Mouse (Mus musculus) MEL (cell line): ENCODE results near the gene Rgs8. TPM values are rescaled to one million over a fixed set of nuclear protein-coding genes. Genes with fewer than 3 reads are reported as not detected.

Experiments used
- DNase-seq: peaks from one replicate; pipeline ENCODE4 v3.0.0; 2011; ENCODE audit warnings: low read depth, low spot score
- H3K27ac ChIP-seq: 2 replicates; pipeline ENCODE4 v1.5.1; 2012; ENCODE audit warnings: low read depth, mild to moderate bottlenecking, control low read depth, low read length, moderate library complexity; ENCODE audit not compliant: control insufficient read depth
- H3K27me3 ChIP-seq, 2 experiments: fragments of 150-350 bp in 1 of 2; sonication (generic) in 1 of 2; 2 replicates each; pipeline ENCODE4 v1.6.1; 2012; ENCODE audit warnings: low read length in 2 of 2, mild to moderate bottlenecking in 2 of 2, improper control_type of control experiment in 1 of 2, moderate library complexity in 1 of 2; ENCODE audit not compliant: insufficient read depth in 2 of 2, control insufficient read depth in 1 of 2
- H3K36me3 ChIP-seq, 2 experiments: 2 replicates each; pipeline ENCODE4 v1.6.1; 2012 to 2014; ENCODE audit warnings: low read length in 2 of 2, improper control_type of control experiment in 1 of 2, inconsistent platforms in 1 of 2, mild to moderate bottlenecking in 1 of 2; ENCODE audit not compliant: insufficient read depth in 2 of 2, control insufficient read depth in 1 of 2
- H3K4me1 ChIP-seq, 2 experiments: fragments of 150-350 bp in 1 of 2; sonication (generic) in 1 of 2; 2 replicates each; pipeline ENCODE4 v1.6.1; 2012; ENCODE audit warnings: low read length in 2 of 2, improper control_type of control experiment in 1 of 2, mild to moderate bottlenecking in 1 of 2; ENCODE audit not compliant: insufficient read depth in 2 of 2, control insufficient read depth in 1 of 2
- H3K4me3 ChIP-seq, 2 experiments: fragments of 150-350 bp in 1 of 2; sonication (generic) in 1 of 2; 2 replicates each; pipeline ENCODE4 v1.5.1; 2012; ENCODE audit warnings: low read depth in 2 of 2, low read length in 2 of 2, mild to moderate bottlenecking in 2 of 2, moderate library complexity in 2 of 2, control low read depth in 1 of 2, improper control_type of control experiment in 1 of 2; ENCODE audit not compliant: control insufficient read depth in 1 of 2, insufficient read depth in 1 of 2
- H3K79me2 ChIP-seq: 2 replicates; pipeline ENCODE4 v1.6.1; 2012; ENCODE audit warnings: mild to moderate bottlenecking, low read length, moderate library complexity; ENCODE audit not compliant: control insufficient read depth, poor library complexity, insufficient read depth
- H3K9ac ChIP-seq: 2 replicates; pipeline ENCODE4 v1.6.1; 2012; ENCODE audit warnings: low read depth, mild to moderate bottlenecking, control low read depth, low read length, moderate library complexity; ENCODE audit not compliant: control insufficient read depth, poor library complexity, severe bottlenecking
- H3K9me3 ChIP-seq: fragments of 150-350 bp; sonication (generic); replicated peaks from 2 replicates; pipeline ENCODE4 v1.6.1; 2012; ENCODE audit warnings: mild to moderate bottlenecking, low read length, improper control_type of control experiment, moderate library complexity; ENCODE audit not compliant: insufficient read depth
- BHLHE40 ChIP-seq: IDR thresholded peaks from 2 replicates; pipeline ENCODE4 v1.6.1; 2012; ENCODE audit warnings: low read depth, mild to moderate bottlenecking, inconsistent platforms, low read length, improper control_type of control experiment, borderline replicate concordance
- CHD1 ChIP-seq: IDR thresholded peaks from 2 replicates; pipeline ENCODE4 v1.6.1; 2012; ENCODE audit warnings: low read depth, mild to moderate bottlenecking, inconsistent platforms, low read length, improper control_type of control experiment
- CTCF ChIP-seq, 3 experiments: IDR thresholded peaks in 2 of 3; conservative IDR thresholded peaks in 1 of 3; 2 replicates each; pipeline ENCODE4 v1.5.1; 2011 to 2012; ENCODE audit warnings: low read length in 3 of 3, low read depth in 2 of 3, mild to moderate bottlenecking in 2 of 3, improper control_type of control experiment in 1 of 3, inconsistent platforms in 1 of 3, mixed read lengths in 1 of 3, moderate library complexity in 1 of 3; ENCODE audit not compliant: control insufficient read depth in 1 of 3, insufficient read depth in 1 of 3, poor library complexity in 1 of 3, severe bottlenecking in 1 of 3
- E2F4 ChIP-seq: IDR thresholded peaks from 2 replicates; pipeline ENCODE4 v1.6.1; 2011; ENCODE audit warnings: low read depth, low read length, improper control_type of control experiment, borderline replicate concordance
- EP300 ChIP-seq, 2 experiments: IDR thresholded peaks; 2 replicates each; pipeline ENCODE4 v1.6.1; 2011; ENCODE audit warnings: improper control_type of control experiment in 2 of 2, low read length in 2 of 2, low read depth in 1 of 2, mild to moderate bottlenecking in 1 of 2
- GABPA ChIP-seq: IDR thresholded peaks from 2 replicates; pipeline ENCODE4 v1.6.1; 2012; ENCODE audit warnings: low read depth, mild to moderate bottlenecking, inconsistent platforms, low read length, improper control_type of control experiment, moderate library complexity
- GATA1 ChIP-seq: IDR thresholded peaks from 2 replicates; pipeline ENCODE4 v1.6.1; 2011; ENCODE audit warnings: low read depth, low read length, improper control_type of control experiment
- JUND ChIP-seq: IDR thresholded peaks from 2 replicates; pipeline ENCODE4 v1.6.1; 2011; ENCODE audit warnings: low read depth, mild to moderate bottlenecking, improper control_type of control experiment, low read length
- KAT2A ChIP-seq: conservative IDR thresholded peaks from 2 replicates; pipeline ENCODE4 v1.6.1; 2012; ENCODE audit warnings: low read depth, low read length, improper control_type of control experiment, inconsistent platforms
- MAFK ChIP-seq: IDR thresholded peaks from 2 replicates; pipeline ENCODE4 v1.6.1; 2011; ENCODE audit warnings: low read depth, mild to moderate bottlenecking, low read length, improper control_type of control experiment, borderline replicate concordance
- MAX ChIP-seq: IDR thresholded peaks from 2 replicates; pipeline ENCODE4 v1.6.1; 2011; ENCODE audit warnings: low read length, improper control_type of control experiment
- MAZ ChIP-seq: IDR thresholded peaks from 2 replicates; pipeline ENCODE4 v1.6.1; 2012; ENCODE audit warnings: low read depth, mild to moderate bottlenecking, inconsistent platforms, low read length, improper control_type of control experiment
- MEF2A ChIP-seq: IDR thresholded peaks from 2 replicates; pipeline ENCODE4 v1.6.1; 2014; ENCODE audit warnings: low read depth, mild to moderate bottlenecking, inconsistent platforms, low read length, improper control_type of control experiment; ENCODE audit not compliant: poor library complexity, insufficient replicate concordance, severe bottlenecking; ENCODE audit errors: extremely low read depth
- MXI1 ChIP-seq: IDR thresholded peaks from 2 replicates; pipeline ENCODE4 v1.6.1; 2011; ENCODE audit warnings: mild to moderate bottlenecking, low read depth, low read length, improper control_type of control experiment
- NRF1 ChIP-seq: IDR thresholded peaks from 2 replicates; pipeline ENCODE4 v1.6.1; 2014; ENCODE audit warnings: low read depth, mild to moderate bottlenecking, inconsistent platforms, low read length, improper control_type of control experiment, moderate library complexity; ENCODE audit not compliant: poor library complexity, insufficient read depth, severe bottlenecking
- POLR2A ChIP-seq, 2 experiments: IDR thresholded peaks; 2 replicates each; pipeline ENCODE4 v1.6.1; 2011 to 2012; ENCODE audit warnings: low read length in 2 of 2, mild to moderate bottlenecking in 2 of 2, control low read depth in 1 of 2, improper control_type of control experiment in 1 of 2, low read depth in 1 of 2, moderate library complexity in 1 of 2; ENCODE audit not compliant: control insufficient read depth in 1 of 2, insufficient read depth in 1 of 2, poor library complexity in 1 of 2
- POLR2AphosphoS5 ChIP-seq: IDR thresholded peaks from 2 replicates; pipeline ENCODE4 v1.6.1; 2012; ENCODE audit warnings: low read depth, borderline replicate concordance, mild to moderate bottlenecking, inconsistent platforms, low read length, moderate library complexity, mixed read lengths
- RAD21 ChIP-seq: IDR thresholded peaks from 2 replicates; pipeline ENCODE4 v1.6.1; 2011; ENCODE audit warnings: mild to moderate bottlenecking, low read depth, low read length, improper control_type of control experiment
- SIN3A ChIP-seq: IDR thresholded peaks from 2 replicates; pipeline ENCODE4 v1.6.1; 2012; ENCODE audit warnings: low read length, improper control_type of control experiment, inconsistent platforms
- SMC3 ChIP-seq: IDR thresholded peaks from 2 replicates; pipeline ENCODE4 v1.6.1; 2011; ENCODE audit warnings: low read depth, low read length, improper control_type of control experiment
- TAL1 ChIP-seq: IDR thresholded peaks from 2 replicates; pipeline ENCODE4 v1.6.1; 2012; ENCODE audit warnings: mild to moderate bottlenecking, inconsistent platforms, low read length, moderate library complexity, mixed read lengths
- TBP ChIP-seq: IDR thresholded peaks from 2 replicates; pipeline ENCODE4 v1.8.0; 2011; ENCODE audit warnings: low read depth, low read length, improper control_type of control experiment
- TCF12 ChIP-seq: IDR thresholded peaks from 2 replicates; pipeline ENCODE4 v1.6.1; 2014; ENCODE audit warnings: low read depth, mild to moderate bottlenecking, inconsistent platforms, low read length, improper control_type of control experiment, moderate library complexity
- UBTF ChIP-seq: IDR thresholded peaks from 2 replicates; pipeline ENCODE4 v1.6.1; 2012; ENCODE audit warnings: low read depth, mild to moderate bottlenecking, inconsistent platforms, low read length, improper control_type of control experiment, moderate library complexity, borderline replicate concordance; ENCODE audit not compliant: insufficient read depth
- USF1 ChIP-seq: IDR thresholded peaks from 2 replicates; pipeline ENCODE4 v1.6.1; 2014; ENCODE audit warnings: low read depth, mild to moderate bottlenecking, inconsistent platforms, low read length, improper control_type of control experiment, moderate library complexity
- USF2 ChIP-seq, 2 experiments: IDR thresholded peaks; 2 replicates each; pipeline ENCODE4 v1.6.1; 2011 to 2012; ENCODE audit warnings: improper control_type of control experiment in 2 of 2, low read length in 2 of 2, borderline replicate concordance in 1 of 2, inconsistent platforms in 1 of 2, low read depth in 1 of 2, mild to moderate bottlenecking in 1 of 2; ENCODE audit not compliant: insufficient read depth in 1 of 2
- ZC3H11A ChIP-seq: IDR thresholded peaks from 2 replicates; pipeline ENCODE4 v1.6.1; 2012; ENCODE audit warnings: low read depth, mild to moderate bottlenecking, inconsistent platforms, low read length, improper control_type of control experiment
- ZKSCAN1 ChIP-seq: IDR thresholded peaks from 2 replicates; pipeline ENCODE4 v1.6.1; 2012; ENCODE audit warnings: low read depth, mild to moderate bottlenecking, inconsistent platforms, low read length, improper control_type of control experiment, moderate library complexity
- ZMIZ1 ChIP-seq: IDR thresholded peaks from 2 replicates; pipeline ENCODE4 v1.6.1; 2012; ENCODE audit warnings: low read depth, mild to moderate bottlenecking, inconsistent platforms, low read length, improper control_type of control experiment, moderate library complexity
- ZNF384 ChIP-seq: IDR thresholded peaks from 2 replicates; pipeline ENCODE4 v1.6.1; 2012; ENCODE audit warnings: low read depth, mild to moderate bottlenecking, inconsistent platforms, low read length, improper control_type of control experiment
- polyA plus RNA-seq, 2 experiments: library from polyadenylated mRNA; stranded (reverse) in 1 of 2; unstranded in 1 of 2; fragments of >175 nt in 1 of 2; fragments of >200 nt in 1 of 2; gene quantifications; 2 replicates each; pipeline versions ENCODE4 v1.2.1 to v1.2.4; 2012; ENCODE audit warnings: low replicate concordance in 2 of 2, low read depth in 1 of 2; ENCODE audit not compliant: insufficient read length in 2 of 2, insufficient read depth in 1 of 2, missing spikeins in 1 of 2
- total RNA-seq: library from RNA; depleted of rRNA; stranded (reverse); fragments of 300-350 nt; gene quantifications from 2 replicates; pipeline ENCODE4 v1.2.3, GENCODE M21; 2012

The Rgs8 gene
- total and polyA plus RNA-seq, 3 experiments: not detected

DNA sequence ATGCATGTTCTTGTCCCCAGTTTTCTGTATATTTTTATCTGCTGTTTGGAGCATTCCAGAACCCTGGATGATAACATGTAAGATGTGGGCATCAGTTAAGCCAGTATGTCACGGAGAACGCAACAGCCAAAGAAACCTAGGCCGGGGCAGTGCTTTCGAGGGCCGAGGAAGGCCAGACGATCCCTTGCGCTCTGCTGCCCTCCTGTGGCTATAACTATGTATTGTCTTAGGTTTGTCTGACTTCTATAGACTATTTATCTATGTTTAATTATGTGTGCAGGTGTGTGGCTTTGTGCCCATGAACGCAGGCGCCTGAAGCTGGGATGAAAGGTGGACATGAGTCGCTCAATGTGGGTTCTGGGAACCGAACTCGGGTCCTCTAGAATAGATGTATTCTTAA, 93.9 kb downstream of the Rgs8 start:
- Histone ChIP-seq H3K27me3 (no peaks in the 10 kb centered on the region), H3K9me3 (no peaks in the 10 kb centered on the region), H3K27ac (no peak overlapping the region), H3K4me1 (peaks cover 0 to 17% of the 10 kb centered on the region in 2 experiments; a peak in 2 of 4 replicates), H3K36me3 (peaks cover 0 to 7% of the 10 kb centered on the region in 2 experiments; a peak in 1 of 4 replicates), H3K4me3 (0 out of 4 replicates have a peak overlapping the region, but pooled peaks of 1 of the 2 experiments have one; percentile 21), H3K9ac (no peak overlapping the region), H3K79me2 (no peaks in the 10 kb centered on the region; the same call in 1 of the 2 replicates)
- DNase-seq: peak; percentile 84
- TF ChIP-seq TBP (no peak), CHD1 (no peak), USF2 (IDR thresholded peaks at IDR 0.05; ENCODE audit: borderline replicate concordance in 1 of 2, insufficient read depth in 1 of 2, low read depth in 1 of 2, low read length in 2 of 2) (no peak), POLR2A (IDR thresholded peaks at IDR 0.05; ENCODE audit: control insufficient read depth in 1 of 2, insufficient read depth in 1 of 2, low read depth in 1 of 2, low read length in 2 of 2, poor library complexity in 1 of 2) (no peak), SMC3 (peak; percentile 72), TAL1 (no peak), SIN3A (peak; percentile 43; the same call in 1 of the 2 replicates), MAZ (no peak), UBTF (no peak), CTCF (IDR thresholded peaks at IDR 0.05 in 2 of 3, conservative IDR thresholded peaks at IDR 0.05 in 1 of 3; ENCODE audit: control insufficient read depth in 1 of 3, insufficient read depth in 1 of 3, low read depth in 2 of 3, low read length in 3 of 3, poor library complexity in 1 of 3, severe bottlenecking in 1 of 3) (peak; percentile 67 to 84 (median 82)), ZKSCAN1 (no peak), BHLHE40 (no peak), POLR2AphosphoS5 (no peak), MXI1 (no peak), GATA1 (no peak), MAX (no peak), E2F4 (no peak), ZC3H11A (peak; percentile 44), ZMIZ1 (no peak), NRF1 (no peak), RAD21 (peak; percentile 78), KAT2A (no peak), USF1 (no peak), JUND (no peak), ZNF384 (no peak), EP300 (IDR thresholded peaks at IDR 0.05; ENCODE audit: low read depth in 1 of 2, low read length in 2 of 2) (no peak), TCF12 (no peak), MAFK (no peak), GABPA (no peak), MEF2A (no peak)
